Mouse (Mus musculus) cerebellum, postnatal 14 days (tissue): ENCODE results near the gene Mrpl37.
A peak's percentile ranks its signal among the peaks of the same experiment; 100 is the strongest.

Experiments
- DNase-seq, 2 experiments: peaks; one replicate each; pipeline ENCODE4 v3.0.0; 2021; ENCODE audit warnings: mixed read lengths in 2 of 2

Mrpl37 gene

GRCm38 (mm10) chr4:107064394-107065098 lies 2.1 kb downstream of the Mrpl37 start:
- DNase-seq = no peak

GRCm38 (mm10) chr4:107063214-107063613 lies 3.5 kb downstream of the Mrpl37 start:
- no peak for DNase-seq

GRCm38 (mm10) chr4:107061560-107061959 lies 5.1 kb downstream of the Mrpl37 start:
- no peak for DNase-seq

- no peak for DNase-seq
Observed at GRCm38 (mm10) chr4:107058781-107059180, 7.9 kb downstream of the Mrpl37 start.

GRCm38 (mm10) chr4:107058346-107058745 lies 8.3 kb downstream of the Mrpl37 start:
- no peak for DNase-seq

GRCm38 (mm10) chr4:107056088-107056487 lies 10.6 kb downstream of the Mrpl37 start:
- DNase-seq = no peak

GRCm38 (mm10) chr4:107052962-107053553 lies 13.6 kb downstream of the Mrpl37 start:
- DNase-seq = no peak

- DNase-seq = no peak
Observed at GRCm38 (mm10) chr4:107051889-107052288, 14.8 kb downstream of the Mrpl37 start.

GRCm38 (mm10) chr4:107048568-107049162 lies 18.0 kb downstream of the Mrpl37 start:
- DNase-seq = peak; percentile 95 to 96

GRCm38 (mm10) chr4:107047806-107048205 lies 18.9 kb downstream of the Mrpl37 start:
- DNase-seq = peak; percentile 51 to 62

- DNase-seq = no peak
Observed at GRCm38 (mm10) chr4:107045188-107045587, 21.5 kb downstream of the Mrpl37 start.

- no peak for DNase-seq
Observed at GRCm38 (mm10) chr4:107042304-107042703, 24.4 kb downstream of the Mrpl37 start.

GRCm38 (mm10) chr4:107039270-107039669 lies 27.4 kb downstream of the Mrpl37 start:
- DNase-seq = peak; percentile 69

GRCm38 (mm10) chr4:107038303-107038702 lies 28.4 kb downstream of the Mrpl37 start:
- peak in 1 of 2 experiments; percentile 22 for DNase-seq

GRCm38 (mm10) chr4:107036985-107037384 lies 29.7 kb downstream of the Mrpl37 start:
- no peak for DNase-seq

- DNase-seq = no peak
Observed at GRCm38 (mm10) chr4:107035689-107036088, 31.0 kb downstream of the Mrpl37 start.

- no peak for DNase-seq
Observed at GRCm38 (mm10) chr4:107026451-107026850, 40.2 kb downstream of the Mrpl37 start.

- no peak for DNase-seq
Observed at GRCm38 (mm10) chr4:107025369-107025768, 41.3 kb downstream of the Mrpl37 start.

GRCm38 (mm10) chr4:107024899-107025298 lies 41.8 kb downstream of the Mrpl37 start:
- DNase-seq = no peak

- no peak for DNase-seq
Observed at GRCm38 (mm10) chr4:107021464-107021863, 45.2 kb downstream of the Mrpl37 start.

- no peak for DNase-seq
Observed at GRCm38 (mm10) chr4:107020287-107021000, 46.2 kb downstream of the Mrpl37 start.

- peak; percentile 70 to 72 for DNase-seq
Observed at GRCm38 (mm10) chr4:107019027-107019426, 47.6 kb downstream of the Mrpl37 start.

GRCm38 (mm10) chr4:107018521-107018920 lies 48.1 kb downstream of the Mrpl37 start:
- no peak for DNase-seq
